Mouse (Mus musculus): ENCODE measurements around the gene Cdc37.

Gene Cdc37

GRCm38 (mm10) chr9:21167140-21168097, 17.6 kb upstream of the Cdc37 start:
- 61% methylated on average over 10 of the region's 10 CpGs for WGBS

- WGBS: 27% methylated on average over 3 of the region's 3 CpGs
Measured at GRCm38 (mm10) chr9:21166516-21166915, 16.7 kb upstream of the Cdc37 start.

GRCm38 (mm10) chr9:21165952-21166451, 16.2 kb upstream of the Cdc37 start:
- under 1% methylated on average over 46 of the region's 47 CpGs for WGBS

GRCm38 (mm10) chr9:21165041-21165951, 15.5 kb upstream of the Cdc37 start, which contains the start of gene Pde4a:
TSS of gene Pde4a (plus strand) at chr9:21165714.
- under 1% methylated on average over 84 of the region's 86 CpGs for WGBS

- WGBS: under 1% methylated on average over 26 of the region's 26 CpGs
Measured at GRCm38 (mm10) chr9:21164072-21164471, 14.3 kb upstream of the Cdc37 start.

- 34% methylated on average over 11 of the region's 11 CpGs for WGBS
Measured at GRCm38 (mm10) chr9:21163086-21164050, 13.6 kb upstream of the Cdc37 start.

GRCm38 (mm10) chr9:21161209-21161909, 11.6 kb upstream of the Cdc37 start:
- WGBS: 1% methylated on average over 52 of the region's 52 CpGs

GRCm38 (mm10) chr9:21154787-21155186, 5.0 kb upstream of the Cdc37 start:
- WGBS: 95% methylated on average over 3 of the region's 3 CpGs

- WGBS: 13% methylated on average over 5 of the region's 5 CpGs
Measured at GRCm38 (mm10) chr9:21153833-21154232, 4.1 kb upstream of the Cdc37 start.

GRCm38 (mm10) chr9:21153331-21153730, 3.5 kb upstream of the Cdc37 start:
- 3% methylated on average over 12 of the region's 12 CpGs for WGBS

- WGBS: 1% methylated on average over 11 of the region's 11 CpGs
Measured at GRCm38 (mm10) chr9:21152715-21153114, 2.9 kb upstream of the Cdc37 start.

GRCm38 (mm10) chr9:21149077-21149653, 617 bp downstream of the Cdc37 start:
- 6% methylated on average over 8 of the region's 8 CpGs for WGBS

GRCm38 (mm10) chr9:21146722-21147121, 3.1 kb downstream of the Cdc37 start:
- 39% methylated on average over 10 of the region's 10 CpGs for WGBS

- 81% methylated on average over 4 of the region's 4 CpGs for WGBS
Measured at GRCm38 (mm10) chr9:21145431-21145830, 4.4 kb downstream of the Cdc37 start.

GRCm38 (mm10) chr9:21144361-21144760, 5.4 kb downstream of the Cdc37 start:
- 93% methylated on average over 3 of the region's 3 CpGs for WGBS

- 93% methylated on average over 14 of the region's 14 CpGs for WGBS
Measured at GRCm38 (mm10) chr9:21141922-21142321, 7.9 kb downstream of the Cdc37 start.

GRCm38 (mm10) chr9:21138386-21138785, 11.4 kb downstream of the Cdc37 start:
- WGBS: 81% methylated on average over 4 of the region's 4 CpGs

GRCm38 (mm10) chr9:21137229-21137628, 12.6 kb downstream of the Cdc37 start:
- WGBS: 48% methylated on average over 3 of the region's 3 CpGs

- 56% methylated on average over 6 of the region's 6 CpGs for WGBS
Measured at GRCm38 (mm10) chr9:21136401-21136800, 13.4 kb downstream of the Cdc37 start.

- 56% methylated on average over 1 of the region's 1 CpGs for WGBS
Measured at GRCm38 (mm10) chr9:21135941-21136381, 13.8 kb downstream of the Cdc37 start.

All from cerebral cortex, adult 2 months (tissue).